Mouse (Mus musculus): ENCODE results near the gene Kcng4. TPM values are rescaled to one million over a fixed set of nuclear protein-coding genes. Genes with fewer than 3 reads are reported as not detected.

Kcng4 gene
- total RNA-seq (2023): not detected

GRCm38 (mm10) chr8:119635378-119635777 lies at the start of gene Kcng4:
Gene Kcng4 (minus strand): TSS chr8:119635680.

GRCm38 (mm10) chr8:119666219-119666951 lies 30.9 kb upstream of the Kcng4 start, which contains the start of gene Wfdc1:
Gene Wfdc1 (plus strand): TSS chr8:119666365.

GRCm38 (mm10) chr8:119612471-119612870 lies 23.0 kb downstream of the Kcng4 start, which contains the start of gene Adad2:
Gene Adad2 (plus strand): TSS chr8:119612747.

GRCm38 (mm10) chr8:119604996-119605395 lies 30.5 kb downstream of the Kcng4 start, which contains the start of gene Taf1c:
Gene Taf1c (minus strand): TSS chr8:119605222.

GRCm38 (mm10) chr8:119574437-119575365 lies 60.8 kb downstream of the Kcng4 start, which contains the start of the genes Hsdl1 and Dnaaf1:
Gene Hsdl1 (minus strand): TSS chr8:119575183.
Gene Dnaaf1 (plus strand): TSS chr8:119575235.

Other genes with a start within 250 kb of the Kcng4 start
- 12.5 TPM for gene Mlycd, start 240.8 kb downstream of the Kcng4 start, total RNA-seq (2023)
- gene Osgin1, start 201.6 kb downstream of the Kcng4 start, total RNA-seq (2023): 6.7 TPM
- gene Necab2, start 189.0 kb downstream of the Kcng4 start, total RNA-seq (2023): not detected
- gene Slc38a8, start 134.0 kb downstream of the Kcng4 start, total RNA-seq (2023): not detected
- gene Mbtps1, start 76.9 kb downstream of the Kcng4 start, total RNA-seq (2023): 132 TPM
- gene Hsdl1, start 60.5 kb downstream of the Kcng4 start, total RNA-seq (2023): 64.1 TPM
- gene Dnaaf1, start 60.4 kb downstream of the Kcng4 start, total RNA-seq (2023): not detected
- gene Taf1c, start 30.5 kb downstream of the Kcng4 start, total RNA-seq (2023): 20.3 TPM
- not detected for gene Adad2, start 22.9 kb downstream of the Kcng4 start, total RNA-seq (2023)
- gene Wfdc1, start 30.7 kb upstream of the Kcng4 start, total RNA-seq (2023): not detected
- gene Atp2c2, start 64.3 kb upstream of the Kcng4 start, total RNA-seq (2023): not detected
- gene Tldc1, start 142.7 kb upstream of the Kcng4 start, total RNA-seq (2023): 6.5 TPM
- 525 TPM for gene Cotl1, start 204.9 kb upstream of the Kcng4 start, total RNA-seq (2023)
- 10.7 TPM for gene Klhl36, start 226.6 kb upstream of the Kcng4 start, total RNA-seq (2023)

All from CD4-positive naive resting alpha-beta T cell, adult 57 days (primary cell).